Mouse (Mus musculus) limb, embryonic 10.5 days (tissue): ENCODE results near the gene Cabp7. TPM values are rescaled to one million over a fixed set of nuclear protein-coding genes. Genes with fewer than 3 reads are reported as not detected.

Experiments used
- DNase-seq: peaks from one replicate; pipeline ENCODE4 v3.0.0-alpha.2; 2017; ENCODE audit warnings: low spot score
- H3K27ac ChIP-seq: fragments of 300-500 bp; sonication (generic); 2 replicates; pipeline ENCODE4 v1.5.1; 2016; ENCODE audit warnings: mild to moderate bottlenecking
- H3K27me3 ChIP-seq: fragments of 300-500 bp; sonication (generic); 2 replicates; pipeline ENCODE4 v1.6.1; 2016; ENCODE audit warnings: low read depth, mild to moderate bottlenecking; ENCODE audit not compliant: poor library complexity, severe bottlenecking
- H3K36me3 ChIP-seq: fragments of 300-500 bp; sonication (generic); 2 replicates; pipeline ENCODE4 v1.6.1; 2016; ENCODE audit warnings: mild to moderate bottlenecking, moderate library complexity
- H3K4me1 ChIP-seq: fragments of 300-500 bp; sonication (generic); 2 replicates; pipeline ENCODE4 v1.6.1; 2016
- H3K4me3 ChIP-seq: fragments of 300-500 bp; sonication (generic); 2 replicates; pipeline ENCODE4 v1.5.1; 2016; ENCODE audit warnings: mild to moderate bottlenecking, moderate library complexity
- H3K9me3 ChIP-seq: fragments of 300-500 bp; sonication (generic); replicated peaks from 2 replicates; pipeline ENCODE4 v1.6.1; 2016; ENCODE audit warnings: mild to moderate bottlenecking
- WGBS: fragments of 180-500 bp; shearing (Covaris S2); methylation state at CpG from one replicate; pipeline ENCODE4 v1.1.7; 2016; 5-methylcytosine and 5-hydroxymethylcytosine counted together
- polyA plus RNA-seq: library from polyadenylated mRNA; unstranded; fragments of >200 nt; fragmentation: Nextera tagmentation; extraction: Ambion mirVana; gene quantifications from 2 replicates; pipeline ENCODE4 v1.2.1, GENCODE M21; 2016

The Cabp7 gene
- polyA plus RNA-seq: 0.10 and 0.13 TPM in 2 replicates

GRCm38 (mm10) chr11:4746733-4747132 lies at the start of gene Cabp7:
Gene Cabp7, minus strand, starts transcription at chr11:4746778.
- Histone ChIP-seq H3K4me1 (peaks cover 28% of the 10 kb centered on the region), H3K36me3 (no peaks in the 10 kb centered on the region), H3K9me3 (no peaks in the 10 kb centered on the region), H3K27me3 (peaks cover 99% of the 10 kb centered on the region), H3K27ac (no peak within 1 kb of the TSS), H3K4me3 (peak within 1 kb of the TSS; percentile 61)
- WGBS: 5% methylated on average over 69 of the region's 73 CpGs
- DNase-seq: no peak

- Histone ChIP-seq H3K27ac (0 out of 2 replicates have a peak overlapping the region, but pooled peaks have one; percentile 28), H3K4me1 (peaks cover 22% of the 10 kb centered on the region), H3K4me3 (no peak overlapping the region), H3K36me3 (peaks cover 60% of the 10 kb centered on the region), H3K27me3 (no peaks in the 10 kb centered on the region), H3K9me3 (no peaks in the 10 kb centered on the region)
- no peak for DNase-seq
- 3% methylated on average over 3 of the region's 3 CpGs for WGBS
Observed at GRCm38 (mm10) chr11:4793006-4793405, 46.4 kb upstream of the Cabp7 start.

- H3K9me3 ChIP-seq: no peaks in the 10 kb centered on the region
- 87% methylated on average over 6 of the region's 6 CpGs for WGBS
- H3K4me3 ChIP-seq: no peak overlapping the region
- H3K27me3 ChIP-seq: no peaks in the 10 kb centered on the region
- peaks cover 69% of the 10 kb centered on the region for H3K36me3 ChIP-seq
- DNase-seq: no peak
- H3K27ac ChIP-seq: no peak overlapping the region
- peaks cover 22% of the 10 kb centered on the region for H3K4me1 ChIP-seq
Observed at GRCm38 (mm10) chr11:4791549-4791948, 45.0 kb upstream of the Cabp7 start.

- no peak overlapping the region for H3K4me3 ChIP-seq
- no peak overlapping the region for H3K27ac ChIP-seq
- no peak for DNase-seq
- peaks cover 85% of the 10 kb centered on the region for H3K36me3 ChIP-seq
- H3K9me3 ChIP-seq: no peaks in the 10 kb centered on the region
- H3K4me1 ChIP-seq: peaks cover 22% of the 10 kb centered on the region
- H3K27me3 ChIP-seq: no peaks in the 10 kb centered on the region
- 95% methylated on average over 5 of the region's 5 CpGs for WGBS
Observed at GRCm38 (mm10) chr11:4789691-4790090, 43.1 kb upstream of the Cabp7 start.

- 84% methylated on average over 5 of the region's 5 CpGs for WGBS
- DNase-seq: no peak
- Histone ChIP-seq H3K4me1 (no peaks in the 10 kb centered on the region), H3K27ac (no peak overlapping the region), H3K4me3 (no peak overlapping the region), H3K9me3 (no peaks in the 10 kb centered on the region), H3K27me3 (no peaks in the 10 kb centered on the region), H3K36me3 (peaks cover 95% of the 10 kb centered on the region)
Observed at GRCm38 (mm10) chr11:4784629-4785142, 38.1 kb upstream of the Cabp7 start.

GRCm38 (mm10) chr11:4783116-4783515 lies 36.5 kb upstream of the Cabp7 start:
- no peak overlapping the region for H3K27ac ChIP-seq
- 85% methylated on average over 3 of the region's 3 CpGs for WGBS
- no peak overlapping the region for H3K4me3 ChIP-seq
- DNase-seq: no peak
- H3K27me3 ChIP-seq: no peaks in the 10 kb centered on the region
- peaks cover 95% of the 10 kb centered on the region for H3K36me3 ChIP-seq
- no peaks in the 10 kb centered on the region for H3K4me1 ChIP-seq
- H3K9me3 ChIP-seq: no peaks in the 10 kb centered on the region

- WGBS: 85% methylated on average over 3 of the region's 3 CpGs
Observed at GRCm38 (mm10) chr11:4780927-4781326, 34.3 kb upstream of the Cabp7 start.

GRCm38 (mm10) chr11:4772925-4773324 lies 26.3 kb upstream of the Cabp7 start:
- WGBS: 28% methylated on average over 3 of the region's 3 CpGs
- H3K9me3 ChIP-seq: no peaks in the 10 kb centered on the region
- peaks cover 52% of the 10 kb centered on the region for H3K36me3 ChIP-seq
- no peaks in the 10 kb centered on the region for H3K4me1 ChIP-seq
- no peak overlapping the region for H3K27ac ChIP-seq
- peak; percentile 72 for DNase-seq
- H3K27me3 ChIP-seq: no peaks in the 10 kb centered on the region
- H3K4me3 ChIP-seq: no peak overlapping the region

More at GRCm38 (mm10) chr11:4780927-4781326, 34.3 kb upstream of the Cabp7 start:
- H3K4me1 ChIP-seq: no peaks in the 10 kb centered on the region
- DNase-seq: no peak
- no peak overlapping the region for H3K27ac ChIP-seq
- H3K27me3 ChIP-seq: no peaks in the 10 kb centered on the region
- H3K36me3 ChIP-seq: peaks cover 94% of the 10 kb centered on the region
- no peaks in the 10 kb centered on the region for H3K9me3 ChIP-seq
- no peak overlapping the region for H3K4me3 ChIP-seq

GRCm38 (mm10) chr11:4771756-4772155 lies 25.2 kb upstream of the Cabp7 start:
- H3K36me3 ChIP-seq: peaks cover 50% of the 10 kb centered on the region
- DNase-seq: no peak
- 88% methylated on average over 7 of the region's 7 CpGs for WGBS
- no peak overlapping the region for H3K4me3 ChIP-seq
- no peaks in the 10 kb centered on the region for H3K4me1 ChIP-seq
- H3K27ac ChIP-seq: no peak overlapping the region
- H3K27me3 ChIP-seq: no peaks in the 10 kb centered on the region
- H3K9me3 ChIP-seq: no peaks in the 10 kb centered on the region

- DNase-seq: no peak
- no peak overlapping the region for H3K4me3 ChIP-seq
- 0 out of 2 replicates have a peak, but pooled peaks cover 2% of the 10 kb centered on the region for H3K27me3 ChIP-seq
- H3K27ac ChIP-seq: no peak overlapping the region
- H3K4me1 ChIP-seq: no peaks in the 10 kb centered on the region
- no peaks in the 10 kb centered on the region for H3K9me3 ChIP-seq
- peaks cover 41% of the 10 kb centered on the region for H3K36me3 ChIP-seq
- 97% methylated on average over 6 of the region's 6 CpGs for WGBS
Observed at GRCm38 (mm10) chr11:4769881-4770280, 23.3 kb upstream of the Cabp7 start.

GRCm38 (mm10) chr11:4769293-4769692 lies 22.7 kb upstream of the Cabp7 start:
- Histone ChIP-seq H3K4me3 (no peak overlapping the region), H3K27me3 (0 out of 2 replicates have a peak, but pooled peaks cover 8% of the 10 kb centered on the region), H3K4me1 (no peaks in the 10 kb centered on the region), H3K27ac (no peak overlapping the region), H3K9me3 (no peaks in the 10 kb centered on the region), H3K36me3 (peaks cover 37% of the 10 kb centered on the region)
- WGBS: 77% methylated on average over 7 of the region's 7 CpGs
- DNase-seq: no peak

- Histone ChIP-seq H3K4me1 (0 out of 2 replicates have a peak, but pooled peaks cover 1% of the 10 kb centered on the region), H3K27ac (no peak overlapping the region), H3K4me3 (no peak overlapping the region), H3K9me3 (no peaks in the 10 kb centered on the region), H3K27me3 (peaks cover 16% of the 10 kb centered on the region), H3K36me3 (peaks cover 34% of the 10 kb centered on the region)
- DNase-seq: no peak
- WGBS: 89% methylated on average over 4 of the region's 4 CpGs
Observed at GRCm38 (mm10) chr11:4768399-4768798, 21.8 kb upstream of the Cabp7 start.

GRCm38 (mm10) chr11:4764476-4764875 lies 17.9 kb upstream of the Cabp7 start:
- H3K36me3 ChIP-seq: peaks cover 20% of the 10 kb centered on the region
- H3K4me3 ChIP-seq: no peak overlapping the region
- no peak for DNase-seq
- no peak overlapping the region for H3K27ac ChIP-seq
- 0 out of 2 replicates have a peak, but pooled peaks cover 2% of the 10 kb centered on the region for H3K4me1 ChIP-seq
- no peaks in the 10 kb centered on the region for H3K9me3 ChIP-seq
- H3K27me3 ChIP-seq: peaks cover 49% of the 10 kb centered on the region
- WGBS: 42% methylated on average over 5 of the region's 5 CpGs

GRCm38 (mm10) chr11:4763631-4764030 lies 17.1 kb upstream of the Cabp7 start:
- Histone ChIP-seq H3K36me3 (peaks cover 15% of the 10 kb centered on the region; the same call in 1 of the 2 replicates), H3K9me3 (no peaks in the 10 kb centered on the region), H3K27ac (no peak overlapping the region), H3K4me3 (no peak overlapping the region), H3K27me3 (peaks cover 49% of the 10 kb centered on the region), H3K4me1 (0 out of 2 replicates have a peak, but pooled peaks cover 2% of the 10 kb centered on the region)
- DNase-seq: no peak
- WGBS: 12% methylated on average over 5 of the region's 5 CpGs
